Mouse (Mus musculus) hindbrain, embryonic 10.5 days (tissue): ENCODE measurements around the gene Kdm7a. TPM values are rescaled to one million over a fixed set of nuclear protein-coding genes. Genes with fewer than 3 reads are reported as not detected.
A peak's percentile ranks its signal among the peaks of the same experiment; 100 is the strongest.

Source experiments
- DNase-seq: peaks from one replicate; pipeline ENCODE4 v3.0.0-alpha.2; 2017; ENCODE audit warnings: low spot score
- H3K27ac ChIP-seq: fragments of 300-500 bp; sonication (generic); 2 replicates; pipeline ENCODE4 v1.5.1; 2016; ENCODE audit warnings: mild to moderate bottlenecking, moderate library complexity
- H3K27me3 ChIP-seq: fragments of 300-500 bp; sonication (generic); 2 replicates; pipeline ENCODE4 v1.6.1; 2016; ENCODE audit warnings: mild to moderate bottlenecking; ENCODE audit not compliant: poor library complexity, insufficient read depth, severe bottlenecking
- H3K36me3 ChIP-seq: fragments of 300-500 bp; sonication (generic); 2 replicates; pipeline ENCODE4 v1.6.1; 2016; ENCODE audit warnings: mild to moderate bottlenecking, moderate library complexity
- H3K4me1 ChIP-seq: fragments of 300-500 bp; sonication (generic); replicated peaks from 2 replicates; pipeline ENCODE4 v1.6.1; 2016; ENCODE audit warnings: mild to moderate bottlenecking
- H3K4me3 ChIP-seq: fragments of 300-500 bp; sonication (generic); 2 replicates; pipeline ENCODE4 v1.5.1; 2016; ENCODE audit warnings: mild to moderate bottlenecking, moderate library complexity
- H3K9me3 ChIP-seq: fragments of 300-500 bp; sonication (generic); 2 replicates; pipeline ENCODE4 v1.6.1; 2016; ENCODE audit warnings: mild to moderate bottlenecking, moderate library complexity
- WGBS: fragments of 180-500 bp; shearing (Covaris S2); methylation state at CpG from one replicate; pipeline ENCODE4 v1.1.7; 2016; 5-methylcytosine and 5-hydroxymethylcytosine counted together
- polyA plus RNA-seq: library from polyadenylated mRNA; unstranded; fragments of >200 nt; fragmentation: Nextera tagmentation; extraction: Ambion mirVana; gene quantifications from 2 replicates; pipeline ENCODE4 v1.2.1, GENCODE M21; 2016

Kdm7a gene
- polyA plus RNA-seq, 1 experiment from 2014 or later, result 13.9 TPM

GRCm38 (mm10) chr6:39226610-39226955 lies 20.0 kb upstream of the Kdm7a start:
- WGBS, result 29% methylated on average over 9 of the region's 9 CpGs
- Histone ChIP-seq H3K27me3 (peaks cover 48% of the 10 kb centered on the region), H3K36me3 (no peaks in the 10 kb centered on the region), H3K4me3 (peak overlapping the region; percentile 20; the same call in 1 of the 2 replicates), H3K27ac (peak overlapping the region; percentile 84), H3K9me3 (no peaks in the 10 kb centered on the region), H3K4me1 (peaks cover 12% of the 10 kb centered on the region)
- no peak for DNase-seq

DNA sequence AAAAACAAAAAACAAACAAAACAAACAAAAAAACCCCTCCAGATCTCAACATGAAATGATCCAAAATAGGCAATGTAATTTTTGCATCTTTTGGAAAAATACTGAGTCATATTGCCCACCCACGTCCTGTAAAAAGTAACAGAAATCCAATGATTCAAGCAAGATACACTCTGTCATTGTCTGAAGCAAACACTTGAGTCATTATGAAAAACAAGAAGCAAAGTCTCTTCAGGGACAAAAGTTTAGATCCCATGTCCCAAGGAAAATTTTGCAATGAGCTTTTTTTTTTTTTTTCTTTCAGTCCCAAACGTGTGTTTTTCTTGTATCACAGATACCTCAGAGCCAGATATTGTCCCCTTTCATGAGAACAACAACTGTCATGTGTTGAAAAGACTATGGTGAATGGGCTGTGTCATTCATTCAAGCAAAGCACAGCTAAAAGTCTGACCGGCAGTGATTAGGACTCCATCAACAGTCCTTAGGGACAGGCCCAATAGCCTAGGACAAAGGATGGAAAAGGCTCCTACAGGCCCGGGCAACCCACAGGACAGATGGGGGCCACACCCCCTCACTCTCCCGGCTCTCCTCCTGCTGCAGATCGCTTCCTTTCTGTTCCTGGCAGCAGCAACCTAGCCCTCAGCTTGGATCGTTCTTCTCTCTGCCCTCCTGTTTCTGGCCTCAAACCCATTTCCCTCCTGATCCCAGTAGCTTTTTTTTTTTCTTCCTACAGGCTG lies 19.5 kb upstream of the Kdm7a start:
- H3K27me3 ChIP-seq, result peaks cover 48% of the 10 kb centered on the region
- H3K4me3 ChIP-seq, result peak overlapping the region; percentile 20; the same call in 1 of the 2 replicates
- 15% methylated on average over 7 of the region's 7 CpGs for WGBS
- H3K36me3 ChIP-seq, result no peaks in the 10 kb centered on the region
- peak; percentile 74 for DNase-seq
- peaks cover 12% of the 10 kb centered on the region for H3K4me1 ChIP-seq
- no peaks in the 10 kb centered on the region for H3K9me3 ChIP-seq
- H3K27ac ChIP-seq, result peak overlapping the region; percentile 84

DNA sequence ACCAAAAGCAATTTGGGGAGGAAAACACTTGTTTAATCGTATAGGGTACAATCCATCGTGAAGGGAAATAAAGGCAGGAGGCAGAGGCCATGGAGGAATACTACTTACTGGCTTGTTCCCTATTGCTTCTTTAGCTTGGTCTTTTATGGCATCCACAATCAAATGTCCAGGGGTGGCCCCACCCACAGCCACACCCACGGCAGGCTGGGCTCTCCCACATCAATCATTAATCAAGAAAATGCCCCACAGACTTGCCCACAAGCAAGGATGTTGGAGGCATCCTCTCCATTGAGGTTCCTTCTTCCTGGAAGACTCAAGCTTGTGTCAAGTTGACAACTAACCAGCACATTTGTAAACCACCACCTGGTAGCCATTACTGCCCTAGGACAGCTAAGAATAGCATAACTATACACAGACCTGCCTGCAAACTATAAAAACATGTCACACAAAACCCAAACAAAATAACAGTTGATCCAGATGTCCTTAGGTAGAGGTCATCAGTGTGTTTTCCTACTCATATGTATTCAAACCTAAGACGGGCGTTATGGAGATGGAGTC lies 16.8 kb upstream of the Kdm7a start:
- H3K36me3 ChIP-seq, result no peaks in the 10 kb centered on the region
- no peak overlapping the region for H3K27ac ChIP-seq
- H3K9me3 ChIP-seq, result no peaks in the 10 kb centered on the region
- DNase-seq, result no peak
- peaks cover 12% of the 10 kb centered on the region for H3K4me1 ChIP-seq
- H3K27me3 ChIP-seq, result peaks cover 33% of the 10 kb centered on the region
- WGBS, result 83% methylated on average over 5 of the region's 5 CpGs
- no peak overlapping the region for H3K4me3 ChIP-seq

- no peak overlapping the region for H3K27ac ChIP-seq
- H3K27me3 ChIP-seq, result peaks cover 24% of the 10 kb centered on the region
- WGBS, result 78% methylated on average over 5 of the region's 5 CpGs
- H3K4me1 ChIP-seq, result peaks cover 12% of the 10 kb centered on the region
- H3K9me3 ChIP-seq, result no peaks in the 10 kb centered on the region
- no peak overlapping the region for H3K4me3 ChIP-seq
- H3K36me3 ChIP-seq, result no peaks in the 10 kb centered on the region
- DNase-seq, result no peak
These were observed 15.9 kb upstream of the Kdm7a start for GRCm38 (mm10) chr6:39222487-39222886.

DNA sequence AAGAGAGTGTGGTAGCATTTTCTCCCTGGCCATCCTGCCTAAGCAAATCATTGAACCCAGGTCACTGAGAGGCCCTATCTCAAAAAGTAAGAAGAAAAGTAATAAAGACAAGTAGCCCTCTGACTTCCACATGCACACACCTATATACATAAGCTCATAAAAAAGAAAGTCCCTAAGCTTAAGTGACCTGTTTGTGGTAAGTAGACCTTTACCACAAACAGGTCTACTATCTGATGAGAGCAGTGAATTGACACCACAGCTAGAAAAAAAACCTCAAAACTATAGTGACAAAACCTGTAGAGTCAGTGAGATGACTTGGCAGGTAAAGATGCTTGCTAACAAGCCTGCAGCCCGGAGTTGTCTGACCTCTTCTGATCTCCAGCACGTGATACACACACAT lies 11.4 kb upstream of the Kdm7a start:
- no peak for DNase-seq
- H3K4me3 ChIP-seq, result no peak overlapping the region
- no peak overlapping the region for H3K27ac ChIP-seq
- no peaks in the 10 kb centered on the region; the same call in 1 of the 2 replicates for H3K4me1 ChIP-seq
- no peaks in the 10 kb centered on the region for H3K9me3 ChIP-seq
- no peaks in the 10 kb centered on the region for H3K36me3 ChIP-seq
- WGBS, result 85% methylated on average over 2 of the region's 2 CpGs
- H3K27me3 ChIP-seq, result no peaks in the 10 kb centered on the region; the same call in 1 of the 2 replicates

- Histone ChIP-seq H3K4me3 (no peak overlapping the region), H3K36me3 (no peaks in the 10 kb centered on the region), H3K27ac (no peak overlapping the region), H3K4me1 (no peaks in the 10 kb centered on the region), H3K27me3 (no peaks in the 10 kb centered on the region; the same call in 1 of the 2 replicates), H3K9me3 (no peaks in the 10 kb centered on the region)
- WGBS, result 94% methylated on average over 3 of the region's 3 CpGs
- no peak for DNase-seq
These were observed 10.5 kb upstream of the Kdm7a start for GRCm38 (mm10) chr6:39217138-39217537.

DNA sequence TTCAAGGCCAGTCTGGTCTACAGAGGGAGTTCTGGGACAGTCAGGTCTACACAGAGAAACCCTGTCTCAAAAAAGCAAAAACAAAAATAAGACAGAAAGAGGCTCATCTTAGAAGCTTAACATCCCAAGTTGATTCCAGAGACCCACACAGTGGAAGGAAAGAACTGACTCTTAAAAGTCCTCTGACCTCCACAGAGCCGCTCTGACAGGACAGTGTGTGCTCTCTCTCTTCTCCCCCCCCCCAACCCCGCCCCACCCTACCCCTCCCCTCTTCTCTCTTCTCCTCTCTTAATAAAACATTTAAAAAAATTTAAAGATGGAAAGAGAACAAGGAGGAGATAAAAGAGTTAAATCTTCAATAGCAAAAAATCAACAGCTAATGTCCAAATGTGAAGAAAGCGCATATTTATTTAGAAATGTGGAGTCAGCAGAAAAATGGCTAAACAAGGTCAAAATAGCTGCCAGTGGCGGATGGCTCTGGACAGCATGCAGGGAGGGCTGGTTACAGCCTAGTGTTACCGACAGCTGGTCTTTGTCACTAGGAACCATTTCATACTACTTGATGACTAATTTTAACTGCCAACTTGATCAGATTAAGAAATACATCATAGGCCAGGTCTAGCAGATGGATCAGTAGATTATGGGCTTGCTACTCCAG lies 8.5 kb upstream of the Kdm7a start:
- WGBS, result 74% methylated on average over 5 of the region's 5 CpGs
- Histone ChIP-seq H3K4me3 (no peak overlapping the region), H3K4me1 (no peaks in the 10 kb centered on the region), H3K27ac (no peak overlapping the region), H3K9me3 (no peaks in the 10 kb centered on the region), H3K36me3 (no peaks in the 10 kb centered on the region), H3K27me3 (no peaks in the 10 kb centered on the region; the same call in 1 of the 2 replicates)
- DNase-seq, result no peak

DNA sequence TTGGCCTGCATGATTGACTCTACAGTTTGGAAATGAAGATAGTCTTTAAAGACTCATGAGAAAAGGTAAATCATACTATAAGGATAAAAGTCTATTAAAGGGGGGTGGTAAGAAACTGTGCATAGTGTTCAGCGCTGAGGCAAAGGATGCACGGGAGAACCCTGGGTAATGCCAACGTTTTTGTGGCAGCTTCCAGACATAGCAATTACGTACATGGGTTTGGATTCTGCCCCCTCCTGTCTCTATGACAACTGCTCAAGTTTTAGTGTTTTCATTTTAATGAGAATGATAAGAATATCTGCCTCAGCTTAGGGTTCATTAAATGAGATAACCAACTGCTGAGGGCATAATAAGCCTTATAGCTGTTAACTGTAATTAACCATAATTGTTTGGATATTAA lies 3.1 kb upstream of the Kdm7a start:
- no peak for DNase-seq
- Histone ChIP-seq H3K9me3 (no peaks in the 10 kb centered on the region), H3K4me1 (peaks cover 3% of the 10 kb centered on the region; the same call in 1 of the 2 replicates), H3K27ac (no peak overlapping the region), H3K4me3 (no peak overlapping the region), H3K27me3 (no peaks in the 10 kb centered on the region), H3K36me3 (no peaks in the 10 kb centered on the region)
- 87% methylated on average over 4 of the region's 4 CpGs for WGBS

- Histone ChIP-seq H3K4me3 (no peak overlapping the region), H3K36me3 (no peaks in the 10 kb centered on the region), H3K27ac (no peak overlapping the region), H3K4me1 (peaks cover 16% of the 10 kb centered on the region), H3K27me3 (no peaks in the 10 kb centered on the region), H3K9me3 (no peaks in the 10 kb centered on the region)
- WGBS, result 80% methylated on average over 4 of the region's 4 CpGs
- DNase-seq, result no peak
These were observed 1.6 kb upstream of the Kdm7a start for GRCm38 (mm10) chr6:39208181-39208580.

- H3K27ac ChIP-seq, result peak overlapping the region; percentile 99
- 0 out of 2 replicates have a peak, but pooled peaks cover under 1% of the 10 kb centered on the region for H3K36me3 ChIP-seq
- DNase-seq, result no peak
- under 1% methylated on average over 114 of the region's 121 CpGs for WGBS
- H3K4me1 ChIP-seq, result peaks cover 17% of the 10 kb centered on the region
- H3K4me3 ChIP-seq, result peak overlapping the region; percentile 98
- H3K27me3 ChIP-seq, result no peaks in the 10 kb centered on the region
- H3K9me3 ChIP-seq, result no peaks in the 10 kb centered on the region
These were observed 674 bp downstream of the Kdm7a start for GRCm38 (mm10) chr6:39205650-39206580.

DNA sequence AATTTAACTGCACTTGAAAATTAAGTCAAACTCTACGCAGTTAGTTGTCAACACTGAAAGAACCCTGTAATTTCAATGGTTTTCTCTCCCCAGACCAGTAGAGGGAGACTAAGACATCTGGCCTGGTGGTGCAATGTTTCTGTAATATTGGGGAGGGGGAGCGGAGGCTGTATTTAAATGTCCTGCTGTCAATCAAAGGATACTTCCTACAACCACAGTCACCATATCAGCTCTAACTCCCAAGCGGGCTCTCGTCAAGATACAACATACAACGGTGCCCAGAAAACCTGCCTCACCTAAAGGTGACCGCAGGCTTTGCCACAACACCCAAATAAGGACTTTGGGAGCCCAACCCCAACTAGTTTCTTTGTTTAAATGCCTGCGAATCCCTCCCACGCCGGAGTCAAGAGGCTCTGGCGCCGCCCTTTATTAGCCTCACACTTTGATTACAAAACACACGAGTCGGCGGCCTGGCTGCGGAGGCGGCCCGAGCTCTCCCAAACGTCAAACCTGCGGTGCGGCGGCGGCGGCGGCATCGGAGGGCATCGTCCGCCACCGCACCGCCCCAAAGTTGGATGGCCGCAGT lies 1.4 kb downstream of the Kdm7a start:
- no peaks in the 10 kb centered on the region for H3K9me3 ChIP-seq

GRCm38 (mm10) chr6:39204444-39204843 lies 2.1 kb downstream of the Kdm7a start:
- no peak overlapping the region for H3K27ac ChIP-seq
- H3K4me1 ChIP-seq, result peaks cover 17% of the 10 kb centered on the region
- no peaks in the 10 kb centered on the region for H3K27me3 ChIP-seq
- H3K4me3 ChIP-seq, result peak overlapping the region; percentile 98
- no peaks in the 10 kb centered on the region for H3K9me3 ChIP-seq
- no peak for DNase-seq
- H3K36me3 ChIP-seq, result peaks cover 4% of the 10 kb centered on the region
- 60% methylated on average over 4 of the region's 4 CpGs for WGBS

More for the DNA sequence above, 1.4 kb downstream of the Kdm7a start:
- H3K27ac ChIP-seq, result peak overlapping the region; percentile 99
- peak overlapping the region; percentile 98 for H3K4me3 ChIP-seq
- peaks cover 17% of the 10 kb centered on the region for H3K4me1 ChIP-seq
- peaks cover 4% of the 10 kb centered on the region; the same call in 1 of the 2 replicates for H3K36me3 ChIP-seq
- WGBS, result under 1% methylated on average over 30 of the region's 30 CpGs
- H3K27me3 ChIP-seq, result no peaks in the 10 kb centered on the region
- peak; percentile 81 for DNase-seq
